In genomic region chr17:25013606-25014501, GRCm38 (mm10) we compare ENCODE assay signal across 8 mouse cellular contexts. TPM values are rescaled to one million over a fixed set of nuclear protein-coding genes. Genes with fewer than 3 reads are reported as not detected.
A peak's percentile ranks its signal among the peaks of the same experiment; 100 is the strongest.
DNase-seq lines count a peak whose midpoint lies in the region; ATAC-seq and TF ChIP-seq lines count a peak whose summit lies in the region.

No protein-coding gene starts in this region.

- no peak for TF ChIP-seq CTCF in CH12.LX (conservative IDR thresholded peaks at IDR 0.05 in 1 of 2, IDR thresholded peaks at IDR 0.05 in 1 of 2; ENCODE audit: low read depth in 2 of 2, low read length in 2 of 2)

- H3K27ac ChIP-seq in CH12.LX (ENCODE audit: insufficient read depth, low read depth) = peak overlapping the region; percentile 54; the same call in 1 of the 2 replicates
- peak overlapping the region; percentile 83 for H3K27ac ChIP-seq in embryonic facial prominence, embryonic 15.5 days (replicated peaks)
- H3K27ac ChIP-seq in heart, embryonic 15.5 days = peak overlapping the region; percentile 88

- peak overlapping the region; percentile 74 to 98 (median 97) for H3K4me3 ChIP-seq in CH12.LX (replicated peaks in 1 of 3; ENCODE audit: low read depth in 2 of 3, low read length in 2 of 3, poor library complexity in 1 of 3)
- peak overlapping the region; percentile 99 for H3K4me3 ChIP-seq in embryonic facial prominence, embryonic 15.5 days (replicated peaks)
- H3K4me3 ChIP-seq in heart, embryonic 15.5 days = peak overlapping the region; percentile 96

- WGBS in embryonic facial prominence, embryonic 15.5 days = under 1% methylated on average over 80 of the region's 81 CpGs
- WGBS in heart, embryonic 15.5 days = under 1% methylated on average over 80 of the region's 81 CpGs

- H3K4me1 ChIP-seq in CH12.LX (ENCODE audit: control insufficient read depth in 1 of 2, insufficient read depth in 2 of 2) = peaks cover 2 to 25% of the 10 kb centered on the region in 2 experiments; a peak in 2 of 4 replicates
- H3K4me1 ChIP-seq in embryonic facial prominence, embryonic 15.5 days = peaks cover 17% of the 10 kb centered on the region; the same call in 1 of the 2 replicates
- peaks cover 21% of the 10 kb centered on the region for H3K4me1 ChIP-seq in heart, embryonic 15.5 days (replicated peaks)

- H3K4me2 ChIP-seq in CH12.LX (ENCODE audit: insufficient read depth, low read depth, poor library complexity, severe bottlenecking) = peak overlapping the region; percentile 86
- peak overlapping the region; percentile 95 for H3K4me2 ChIP-seq in embryonic facial prominence, embryonic 15.5 days (replicated peaks)
- H3K4me2 ChIP-seq in heart, embryonic 15.5 days = peak overlapping the region; percentile 91

- peaks cover 30% of the 10 kb centered on the region for H3K79me2 ChIP-seq in CH12.LX (replicated peaks; ENCODE audit: control insufficient read depth, extremely low read depth, insufficient read depth, poor library complexity, severe bottlenecking)

- peak; percentile 15 for DNase-seq in CH12.LX (ENCODE audit: extremely low read depth)
- DNase-seq in adrenal gland, adult 2 months = peak; percentile 67
- peak; percentile 31 to 62 for DNase-seq in kidney, postnatal 25 days
- DNase-seq in spleen, adult 18-20 months = peak; percentile 9 to 27
- DNase-seq in frontal cortex, adult 2 months (ENCODE audit: extremely low spot score in 1 of 2, low spot score in 1 of 2) = no peak

- H3K36me3 ChIP-seq in CH12.LX (replicated peaks in 1 of 2; ENCODE audit: control insufficient read depth in 1 of 2, insufficient read depth in 1 of 2, low read length in 1 of 2) = peaks cover 8 to 39% of the 10 kb centered on the region in 2 experiments
- H3K36me3 ChIP-seq in embryonic facial prominence, embryonic 15.5 days = peaks cover 30% of the 10 kb centered on the region
- peaks cover 19% of the 10 kb centered on the region for H3K36me3 ChIP-seq in heart, embryonic 15.5 days

- in situ Hi-C loops in CH12.LX (cut with MboI; ENCODE audit: low pct_ligation_motif_present, low pct_unique_long_range_greater_than_20kb, low sequenced_read_pairs) = no loop called here

- TF ChIP-seq EP300 in CH12.LX (IDR thresholded peaks at IDR 0.05; ENCODE audit: low read length) = no peak

- dilution Hi-C loops in CH12.LX (cut with MboI; ENCODE audit: extremely low pct_ligation_motif_present, extremely low pct_unique_long_range_greater_than_20kb, low sequenced_read_pairs) = no loop called here

- TF ChIP-seq RAD21 in CH12.LX (IDR thresholded peaks at IDR 0.05; ENCODE audit: low read depth, low read length) = no peak

- no peak for ATAC-seq in embryonic facial prominence, embryonic 15.5 days (ENCODE audit: insufficient number of reproducible peaks, low FRiP score, low TSS enrichment, low read depth)
- no peak for ATAC-seq in heart, embryonic 15.5 days (replicated peaks; ENCODE audit: insufficient number of reproducible peaks, insufficient read depth, low FRiP score, low read depth)
- ATAC-seq in megakaryocyte progenitor cell, adult 5-6 weeks (replicated peaks; ENCODE audit: poor library complexity) = peak; percentile 16

- peak overlapping the region; percentile 97 for H3K9ac ChIP-seq in CH12.LX (ENCODE audit: insufficient read depth, low read depth)
- peak overlapping the region; percentile 90 for H3K9ac ChIP-seq in embryonic facial prominence, embryonic 15.5 days
- peak overlapping the region; percentile 92 for H3K9ac ChIP-seq in heart, embryonic 15.5 days

- no peaks in the 10 kb centered on the region for H3K27me3 ChIP-seq in CH12.LX (replicated peaks)
- no peaks in the 10 kb centered on the region for H3K27me3 ChIP-seq in embryonic facial prominence, embryonic 15.5 days
- no peaks in the 10 kb centered on the region for H3K27me3 ChIP-seq in heart, embryonic 15.5 days

- H3K9me3 ChIP-seq in CH12.LX (replicated peaks; ENCODE audit: low read length) = no peaks in the 10 kb centered on the region
- H3K9me3 ChIP-seq in embryonic facial prominence, embryonic 15.5 days (replicated peaks) = no peaks in the 10 kb centered on the region
- H3K9me3 ChIP-seq in heart, embryonic 15.5 days (replicated peaks) = no peaks in the 10 kb centered on the region

- no peak for TF ChIP-seq POLR2A in CH12.LX (IDR thresholded peaks at IDR 0.05; ENCODE audit: low read depth, low read length)

TF ChIP-seq in CH12.LX, 34 proteins besides CTCF, POLR2A, EP300 and RAD21:
- TF ChIP-seq POLR2AphosphoS2 (IDR thresholded peaks at IDR 0.05; ENCODE audit: low read depth, low read length) = no peak
- no peak for TF ChIP-seq E2F4 (IDR thresholded peaks at IDR 0.05; ENCODE audit: insufficient replicate concordance, low read depth, low read length)
- TF ChIP-seq NELFE (IDR thresholded peaks at IDR 0.05; ENCODE audit: low read depth, low read length) = no peak
- no peak for TF ChIP-seq CHD2 (IDR thresholded peaks at IDR 0.05; ENCODE audit: low read length)
- no peak for TF ChIP-seq MAFK (IDR thresholded peaks at IDR 0.05; ENCODE audit: insufficient replicate concordance, low read length)
- TF ChIP-seq ZKSCAN1 (IDR thresholded peaks at IDR 0.05; ENCODE audit: borderline replicate concordance, low read depth, low read length) = no peak
- TF ChIP-seq SIN3A (IDR thresholded peaks at IDR 0.05; ENCODE audit: low read length) = no peak; the same call in none of the 2 replicates
- TF ChIP-seq UBTF (IDR thresholded peaks at IDR 0.05; ENCODE audit: low read depth, low read length) = peak; percentile 64; the same call in 1 of the 2 replicates
- no peak for TF ChIP-seq TBP (conservative IDR thresholded peaks at IDR 0.05; ENCODE audit: low read depth, low read length)
- no peak for TF ChIP-seq ZMIZ1 (IDR thresholded peaks at IDR 0.05; ENCODE audit: low read depth, low read length)
- TF ChIP-seq SMC3 (IDR thresholded peaks at IDR 0.05; ENCODE audit: low read depth, low read length) = no peak
- no peak for TF ChIP-seq CHD1 (IDR thresholded peaks at IDR 0.05; ENCODE audit: low read depth, low read length)
- no peak for TF ChIP-seq JUND (conservative IDR thresholded peaks at IDR 0.05; ENCODE audit: low read depth, low read length)
- TF ChIP-seq TCF12 (IDR thresholded peaks at IDR 0.05; ENCODE audit: low read depth, low read length) = no peak
- TF ChIP-seq JUN (IDR thresholded peaks at IDR 0.05; ENCODE audit: insufficient read depth, low read depth, low read length) = no peak
- TF ChIP-seq BHLHE40 (IDR thresholded peaks at IDR 0.05; ENCODE audit: low read depth, low read length) = peak; percentile 43; the same call in 1 of the 2 replicates
- TF ChIP-seq USF1 (IDR thresholded peaks at IDR 0.05; ENCODE audit: low read depth, low read length) = no peak
- TF ChIP-seq ZC3H11A (IDR thresholded peaks at IDR 0.05; ENCODE audit: low read depth, low read length) = no peak
- peak; percentile 30; the same call in 1 of the 2 replicates for TF ChIP-seq MXI1 (IDR thresholded peaks at IDR 0.05; ENCODE audit: low read depth, low read length)
- TF ChIP-seq PAX5 (IDR thresholded peaks at IDR 0.05; ENCODE audit: low read length) = no peak

RNA-seq across cellular contexts. Expression of gene Cramp1l, which starts 1.7 kb away (rescaled TPM):
- total RNA-seq in CH12.LX (2012; rRNA removed) = 4.3 and 4.4 TPM in 2 replicates
- 2.0 and 2.1 TPM in 2 replicates for total RNA-seq in CH12.LX (2014; rRNA removed)
- polyA plus RNA-seq in CH12.LX (2012; ENCODE audit: insufficient read length, low read depth) = 6.8 and 6.9 TPM in 2 replicates
- 10 to 100 TPM; 17.8 to 18.2 TPM for total RNA-seq in adrenal gland, adult 2 months (2021)
- polyA plus RNA-seq in adrenal gland, adult 2 months (2012; rRNA removed) = 15.4 and 16.7 TPM in 2 replicates
- 7.2 and 7.8 TPM in 2 replicates for polyA plus RNA-seq in embryonic facial prominence, embryonic 15.5 days (2015; fragmentation: Nextera tagmentation; extraction: Ambion mirVana)
- polyA plus RNA-seq in heart, embryonic 15.5 days (2015; fragmentation: Nextera tagmentation; extraction: Ambion mirVana) = 4.1 and 6.3 TPM in 2 replicates
- 21.4 and 21.9 TPM in 2 replicates for total RNA-seq in megakaryocyte progenitor cell, adult 5-6 weeks (2015)
- 7.7 and 8.5 TPM in 2 replicates for total RNA-seq in megakaryocyte progenitor cell, adult 5-6 weeks (2017)
- polyA plus RNA-seq in frontal cortex, adult 2 months (2012; rRNA removed) = 21.5 and 22.2 TPM in 2 replicates

RNA-seq across cellular contexts. Expression of gene Ift140, which starts 2.0 kb away (rescaled TPM):
- total RNA-seq in CH12.LX (2012; rRNA removed) (16.6 and 24.4 TPM in 2 replicates), CH12.LX (2014; rRNA removed) (26.4 and 27.0 TPM in 2 replicates)
- 33.4 and 34.8 TPM in 2 replicates for polyA plus RNA-seq in CH12.LX (2012; ENCODE audit: insufficient read length, low read depth)
- total RNA-seq in adrenal gland, adult 2 months (2021) = 10 to 100 TPM; 27.8 to 28.0 TPM
- polyA plus RNA-seq in adrenal gland, adult 2 months (2012; rRNA removed) = 20.9 and 21.8 TPM in 2 replicates
- polyA plus RNA-seq in embryonic facial prominence, embryonic 15.5 days (2015; fragmentation: Nextera tagmentation; extraction: Ambion mirVana) = 19.4 and 19.8 TPM in 2 replicates
- 8.9 and 13.3 TPM in 2 replicates for polyA plus RNA-seq in heart, embryonic 15.5 days (2015; fragmentation: Nextera tagmentation; extraction: Ambion mirVana)
- total RNA-seq in megakaryocyte progenitor cell, adult 5-6 weeks (2015) = 8.0 and 11.0 TPM in 2 replicates
- total RNA-seq in megakaryocyte progenitor cell, adult 5-6 weeks (2017) = 20.2 and 20.3 TPM in 2 replicates
- 19.0 and 23.6 TPM in 2 replicates for polyA plus RNA-seq in frontal cortex, adult 2 months (2012; rRNA removed)

RNA-seq across cellular contexts. Expression of gene Jpt2, which starts 53.4 kb away (rescaled TPM):
- 33.5 and 48.9 TPM in 2 replicates for total RNA-seq in CH12.LX (2012; rRNA removed)
- 67.6 and 70.9 TPM in 2 replicates for total RNA-seq in CH12.LX (2014; rRNA removed)
- polyA plus RNA-seq in CH12.LX (2012; ENCODE audit: insufficient read length, low read depth) = 60.2 and 62.9 TPM in 2 replicates
- 10 to 100 TPM; 26.7 to 39.1 TPM for total RNA-seq in adrenal gland, adult 2 months (2021)
- 2.3 and 4.6 TPM in 2 replicates for polyA plus RNA-seq in adrenal gland, adult 2 months (2012; rRNA removed)
- 148 and 166 TPM in 2 replicates for polyA plus RNA-seq in embryonic facial prominence, embryonic 15.5 days (2015; fragmentation: Nextera tagmentation; extraction: Ambion mirVana)
- 73.4 and 100 TPM in 2 replicates for polyA plus RNA-seq in heart, embryonic 15.5 days (2015; fragmentation: Nextera tagmentation; extraction: Ambion mirVana)
- total RNA-seq in megakaryocyte progenitor cell, adult 5-6 weeks (2015) = 125 and 131 TPM in 2 replicates
- total RNA-seq in megakaryocyte progenitor cell, adult 5-6 weeks (2017) = 114 and 116 TPM in 2 replicates
- 4.6 and 6.3 TPM in 2 replicates for polyA plus RNA-seq in frontal cortex, adult 2 months (2012; rRNA removed)

Comparison
In these comparisons a context has a peak if more than half of its experiments do, and no peak if none do; other contexts are left out.
1. DNase-seq: peak in CH12.LX (single experiment), adrenal gland, adult 2 months (single experiment), kidney, postnatal 25 days (2 of 2) and spleen, adult 18-20 months (2 of 2); none in frontal cortex, adult 2 months (0 of 2).
2. Peak in every context shown above with its lines, with median percentiles within 50 percentile points of each other: H3K27ac ChIP-seq, H3K4me2 ChIP-seq, H3K4me3 ChIP-seq and H3K9ac ChIP-seq.